Mouse (Mus musculus) liver, embryonic 14.5 days (tissue): ENCODE data around the gene Gpr153.
A peak's percentile ranks its signal among the peaks of the same experiment; 100 is the strongest.

ENCODE experiments used
- CTCF ChIP-seq: IDR thresholded peaks from 2 replicates; pipeline ENCODE4 v1.5.1; 2016; ENCODE audit warnings: antibody characterized with exemption, low read depth, control low read depth
- EP300 ChIP-seq: IDR thresholded peaks from 2 replicates; pipeline ENCODE4 v1.6.1; 2016; ENCODE audit warnings: antibody characterized with exemption, low read depth

DNA sequence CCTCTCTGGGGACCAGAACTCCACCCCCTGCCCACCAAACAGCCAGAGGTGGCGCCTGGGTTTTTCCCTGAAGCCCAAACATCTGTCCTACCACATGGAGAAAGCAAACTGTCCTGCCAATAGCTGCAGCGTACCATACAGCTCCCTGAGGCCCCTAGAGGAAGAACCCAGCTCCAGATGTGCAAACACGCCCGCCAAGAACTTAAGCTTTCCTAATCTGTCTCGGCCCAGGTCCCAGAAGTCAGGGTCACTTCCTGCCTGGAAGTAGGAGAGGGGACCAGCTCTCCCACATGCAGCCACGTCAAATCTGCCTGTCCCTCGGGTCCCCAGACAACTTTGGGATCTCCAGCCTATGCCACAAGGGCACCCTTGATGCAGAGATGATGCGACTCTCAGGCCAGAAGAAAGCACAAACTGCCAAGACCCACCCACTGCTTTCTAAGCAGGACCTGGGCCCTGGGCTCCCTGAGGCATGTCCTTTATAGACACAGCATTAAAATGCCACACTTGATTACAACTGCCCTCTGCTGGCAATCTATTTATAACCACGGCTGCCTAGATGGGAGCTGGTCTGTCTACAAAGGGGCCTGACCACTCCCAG is 1.5 kb upstream of the Gpr153 start:
- peak; percentile 14; the same call in 1 of the 2 replicates for TF ChIP-seq CTCF
- TF ChIP-seq EP300: no peak
